Mouse (Mus musculus) stomach, embryonic 15.5 days (tissue): ENCODE results near the gene Olfr76. TPM values are rescaled to one million over a fixed set of nuclear protein-coding genes. Genes with fewer than 3 reads are reported as not detected.

Source experiments
- polyA plus RNA-seq: library from polyadenylated mRNA; unstranded; fragments of >200 nt; fragmentation: Nextera tagmentation; extraction: Ambion mirVana; gene quantifications from 2 replicates; pipeline ENCODE4 v1.2.1, GENCODE M21; 2015

Gene Olfr76
- polyA plus RNA-seq, 1 experiment from 2014 or later: not detected

Other genes starting within 250 kb of the Olfr76 start
- gene Olfr1419, start 248.1 kb downstream of the Olfr76 start, polyA plus RNA-seq: 0.04 TPM in 1 of 2 replicates, not detected in the other
- 0.08 and 0.10 TPM in 2 replicates for gene Olfr1420, start 236.6 kb downstream of the Olfr76 start, polyA plus RNA-seq
- 14.7 and 16.4 TPM in 2 replicates for gene Patl1, start 210.8 kb downstream of the Olfr76 start, polyA plus RNA-seq
- gene Osbp, start 157.3 kb downstream of the Olfr76 start, polyA plus RNA-seq: 4.9 and 5.0 TPM in 2 replicates
- gene Olfr1423, start 81.9 kb downstream of the Olfr76 start, polyA plus RNA-seq: not detected in 2 replicates
- not detected in 2 replicates for gene Olfr1424, start 60.5 kb downstream of the Olfr76 start, polyA plus RNA-seq
- not detected in 2 replicates for gene Olfr1425, start 45.5 kb downstream of the Olfr76 start, polyA plus RNA-seq
- not detected in 2 replicates for gene Olfr1426, start 31.2 kb downstream of the Olfr76 start, polyA plus RNA-seq
- gene Olfr1427, start 19.9 kb downstream of the Olfr76 start, polyA plus RNA-seq: not detected in 2 replicates
- gene Olfr1428, start 7.3 kb downstream of the Olfr76 start, polyA plus RNA-seq: not detected in 2 replicates
- gene Olfr1555-ps1, start 46.9 kb upstream of the Olfr76 start, polyA plus RNA-seq: 0.04 and 0.06 TPM in 2 replicates
- not detected in 2 replicates for gene Olfr1431, start 77.4 kb upstream of the Olfr76 start, polyA plus RNA-seq
- gene Olfr1432, start 109.4 kb upstream of the Olfr76 start, polyA plus RNA-seq: not detected in 2 replicates
- not detected in 2 replicates for gene Olfr262, start 118.5 kb upstream of the Olfr76 start, polyA plus RNA-seq
- gene Olfr235, start 137.8 kb upstream of the Olfr76 start, polyA plus RNA-seq: not detected in 2 replicates
- gene Olfr1434, start 156.7 kb upstream of the Olfr76 start, polyA plus RNA-seq: not detected in 2 replicates
- not detected in 2 replicates for gene Olfr1436, start 175.9 kb upstream of the Olfr76 start, polyA plus RNA-seq
- gene Olfr1437, start 201.9 kb upstream of the Olfr76 start, polyA plus RNA-seq: not detected in 2 replicates
- gene Olfr1438-ps1, start 212.7 kb upstream of the Olfr76 start, polyA plus RNA-seq: not detected in 2 replicates